Mouse (Mus musculus): ENCODE results near the gene Fzd2. TPM values are rescaled to one million over a fixed set of nuclear protein-coding genes. Genes with fewer than 3 reads are reported as not detected.

The Fzd2 gene
- polyA plus RNA-seq, 1 experiment from 2014 or later: 3.5 TPM

DNA sequence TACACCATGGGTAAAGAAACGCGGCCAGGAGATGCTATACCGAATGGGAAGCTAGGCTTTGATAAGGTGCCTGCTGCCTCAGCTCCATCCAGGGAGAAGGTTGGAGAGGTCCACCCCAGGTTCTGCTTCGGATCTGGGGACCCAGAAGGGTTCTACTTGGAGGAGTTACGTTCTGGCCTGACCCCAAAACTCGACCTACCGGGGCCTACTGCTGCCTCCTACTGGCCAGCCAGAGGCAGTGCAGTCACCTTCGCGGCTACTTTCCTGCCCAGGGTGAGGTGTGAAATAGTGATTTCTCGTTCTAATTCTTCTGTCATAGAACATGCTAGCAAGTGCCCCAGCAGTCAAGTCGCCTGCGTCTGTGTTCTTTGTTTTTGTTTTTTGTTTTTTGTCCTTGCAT lies 36.0 kb upstream of the Fzd2 start:
- Histone ChIP-seq H3K4me1 (peaks cover 21% of the 10 kb centered on the region), H3K36me3 (no peaks in the 10 kb centered on the region), H3K27me3 (replicated peaks) (no peaks in the 10 kb centered on the region), H3K9ac (no peak overlapping the region), H3K4me3 (no peak overlapping the region), H3K9me3 (replicated peaks) (no peaks in the 10 kb centered on the region), H3K27ac (no peak overlapping the region), H3K4me2 (no peak overlapping the region)
- 63% methylated on average over 12 of the region's 12 CpGs for WGBS (ENCODE audit: insufficient replicate concordance)
- ATAC-seq: no peak

GRCm38 (mm10) chr11:102568756-102569377 lies 35.3 kb upstream of the Fzd2 start:
- no peak overlapping the region for H3K9ac ChIP-seq
- no peaks in the 10 kb centered on the region for H3K36me3 ChIP-seq
- H3K9me3 ChIP-seq (replicated peaks): no peaks in the 10 kb centered on the region
- no peak overlapping the region for H3K4me3 ChIP-seq
- peaks cover 23% of the 10 kb centered on the region for H3K4me1 ChIP-seq
- no peaks in the 10 kb centered on the region for H3K27me3 ChIP-seq (replicated peaks)
- H3K27ac ChIP-seq: no peak overlapping the region
- 55% methylated on average over 7 of the region's 7 CpGs for WGBS (ENCODE audit: insufficient replicate concordance)
- no peak for ATAC-seq
- H3K4me2 ChIP-seq: no peak overlapping the region

- peak overlapping the region; percentile 78 for H3K4me2 ChIP-seq
- peaks cover 17% of the 10 kb centered on the region for H3K27me3 ChIP-seq (replicated peaks)
- ATAC-seq: peak; percentile 71
- WGBS (ENCODE audit: insufficient replicate concordance): 16% methylated on average over 18 of the region's 18 CpGs
- H3K36me3 ChIP-seq: no peaks in the 10 kb centered on the region
- H3K9me3 ChIP-seq (replicated peaks): no peaks in the 10 kb centered on the region
- H3K4me3 ChIP-seq: peak overlapping the region; percentile 61
- H3K27ac ChIP-seq: no peak overlapping the region
- peaks cover 8% of the 10 kb centered on the region for H3K4me1 ChIP-seq
- H3K9ac ChIP-seq: peak overlapping the region; percentile 75
Observed at GRCm38 (mm10) chr11:102572866-102573663, 31.1 kb upstream of the Fzd2 start.

DNA sequence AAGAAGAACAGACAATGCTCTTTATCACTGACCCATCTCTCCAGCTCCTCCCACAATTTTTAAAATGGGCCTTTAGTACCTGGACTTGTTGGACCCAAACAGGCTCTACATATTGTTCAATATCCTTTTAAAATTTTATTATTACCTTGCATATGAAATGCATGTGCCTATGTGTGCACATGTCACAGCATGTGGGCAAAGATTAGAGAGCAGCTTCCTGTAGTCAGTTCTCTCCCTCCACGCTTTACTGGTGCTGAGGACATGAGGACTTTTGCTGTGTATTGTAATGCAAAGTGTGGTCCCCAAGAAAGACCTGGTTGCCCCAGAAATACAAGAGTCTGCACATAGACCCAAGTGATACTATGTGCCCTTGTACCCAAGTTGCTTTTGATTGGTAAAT lies 29.2 kb upstream of the Fzd2 start:
- Histone ChIP-seq H3K4me2 (no peak overlapping the region), H3K27me3 (replicated peaks) (peaks cover 30% of the 10 kb centered on the region), H3K4me3 (no peak overlapping the region), H3K4me1 (peaks cover 17% of the 10 kb centered on the region), H3K27ac (no peak overlapping the region), H3K9me3 (replicated peaks) (no peaks in the 10 kb centered on the region), H3K36me3 (no peaks in the 10 kb centered on the region), H3K9ac (no peak overlapping the region)
- 46% methylated on average over 1 of the region's 1 CpGs for WGBS (ENCODE audit: insufficient replicate concordance)
- ATAC-seq: no peak

- Histone ChIP-seq H3K4me2 (no peak overlapping the region), H3K27ac (no peak overlapping the region), H3K27me3 (replicated peaks) (peaks cover 41% of the 10 kb centered on the region), H3K9me3 (replicated peaks) (no peaks in the 10 kb centered on the region), H3K4me1 (peaks cover 17% of the 10 kb centered on the region), H3K4me3 (no peak overlapping the region), H3K36me3 (no peaks in the 10 kb centered on the region), H3K9ac (no peak overlapping the region)
- no peak for ATAC-seq
- WGBS (ENCODE audit: insufficient replicate concordance): 64% methylated on average over 13 of the region's 13 CpGs
Observed at GRCm38 (mm10) chr11:102576050-102576754, 28.0 kb upstream of the Fzd2 start.

- ATAC-seq: peak; percentile 30; the same call in 1 of the 2 replicates
- WGBS (ENCODE audit: insufficient replicate concordance): 8% methylated on average over 27 of the region's 27 CpGs
- Histone ChIP-seq H3K9me3 (replicated peaks) (no peaks in the 10 kb centered on the region), H3K27me3 (replicated peaks) (peaks cover 65% of the 10 kb centered on the region), H3K9ac (peak overlapping the region; percentile 25; the same call in 1 of the 2 replicates), H3K27ac (no peak overlapping the region), H3K4me2 (peak overlapping the region; percentile 61), H3K4me3 (peak overlapping the region; percentile 24), H3K4me1 (peaks cover 17% of the 10 kb centered on the region; the same call in 1 of the 2 replicates), H3K36me3 (no peaks in the 10 kb centered on the region)
Observed at GRCm38 (mm10) chr11:102578341-102579118, 25.7 kb upstream of the Fzd2 start.

DNA sequence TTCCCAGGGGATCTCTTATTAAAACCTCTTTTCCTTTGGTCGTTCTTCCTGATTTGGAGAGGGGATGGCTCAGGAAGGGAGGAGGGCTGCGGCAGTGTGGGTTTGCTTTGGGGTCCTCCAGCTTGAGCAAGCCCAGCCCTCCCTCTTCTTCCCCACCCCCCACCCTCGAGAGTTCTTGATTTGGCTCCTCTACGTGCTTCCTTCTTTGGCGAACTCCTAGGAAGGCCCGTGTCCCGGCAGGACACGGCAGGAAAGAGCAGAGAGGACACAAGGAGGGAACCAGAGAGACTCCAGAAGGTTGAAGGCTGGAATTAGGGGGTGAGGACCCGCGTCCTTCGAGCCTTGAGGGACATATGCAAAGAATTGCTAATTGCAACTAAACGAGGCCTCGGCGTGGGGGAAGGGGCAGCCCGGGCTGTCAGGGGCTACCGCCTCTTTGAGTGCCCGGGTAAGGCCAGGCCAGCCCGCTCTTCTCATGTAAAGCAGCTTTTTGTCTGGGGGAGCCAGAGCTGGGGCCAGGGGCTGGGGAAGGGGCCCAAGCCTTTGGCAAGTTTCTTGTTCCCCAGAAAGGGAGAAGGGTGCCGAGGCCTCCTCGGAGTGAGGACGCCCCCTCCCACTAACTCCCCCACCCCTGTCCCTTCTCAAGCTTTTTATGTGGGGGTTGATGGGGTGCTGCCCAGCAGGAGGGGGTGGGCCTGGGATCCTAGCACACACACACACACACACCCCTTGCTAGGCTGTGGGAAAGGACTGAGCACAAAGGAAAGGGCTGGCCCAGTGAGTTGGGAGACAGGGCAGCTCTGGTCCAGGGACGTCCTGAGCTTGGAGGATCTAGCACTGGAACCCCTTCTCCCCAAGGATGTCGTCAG lies 24.8 kb upstream of the Fzd2 start, which contains the start of gene Gm11627:
Gm11627 (minus strand) TSS at position 297 of the 869 bp plus-strand sequence.
- peak within 1 kb of the TSS; percentile 24 for H3K4me3 ChIP-seq
- H3K27me3 ChIP-seq (replicated peaks): peaks cover 71% of the 10 kb centered on the region
- H3K4me1 ChIP-seq: peaks cover 17% of the 10 kb centered on the region; the same call in 1 of the 2 replicates
- no peak for ATAC-seq
- H3K36me3 ChIP-seq: no peaks in the 10 kb centered on the region
- peak within 1 kb of the TSS; percentile 25; the same call in 1 of the 2 replicates for H3K9ac ChIP-seq
- WGBS (ENCODE audit: insufficient replicate concordance): 21% methylated on average over 23 of the region's 23 CpGs
- H3K27ac ChIP-seq: 0 out of 2 replicates have a peak within 1 kb of the TSS, but pooled peaks have one; percentile 36
- H3K4me2 ChIP-seq: peak within 1 kb of the TSS; percentile 61
- no peaks in the 10 kb centered on the region for H3K9me3 ChIP-seq (replicated peaks)

DNA sequence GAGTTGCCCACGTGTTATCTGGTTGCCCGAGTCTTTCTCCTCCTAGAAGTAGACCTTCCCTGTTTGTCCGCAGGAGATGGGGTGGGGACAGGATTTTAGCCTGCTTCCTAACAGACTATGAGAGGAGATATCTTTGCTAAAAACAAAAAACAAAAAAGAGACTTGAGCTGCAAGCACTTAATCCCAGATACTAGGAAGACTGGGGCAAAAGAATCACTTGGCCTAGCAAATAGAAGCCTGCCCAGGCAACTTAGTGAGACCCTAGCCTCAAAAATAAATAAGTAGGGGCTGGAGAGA lies 24.2 kb upstream of the Fzd2 start:
- peaks cover 75% of the 10 kb centered on the region for H3K27me3 ChIP-seq (replicated peaks)
- 44% methylated on average over 3 of the region's 3 CpGs for WGBS (ENCODE audit: insufficient replicate concordance)
- no peak overlapping the region for H3K4me2 ChIP-seq
- no peaks in the 10 kb centered on the region for H3K36me3 ChIP-seq
- H3K9ac ChIP-seq: no peak overlapping the region
- no peak overlapping the region for H3K4me3 ChIP-seq
- no peak for ATAC-seq
- no peaks in the 10 kb centered on the region for H3K9me3 ChIP-seq (replicated peaks)
- H3K27ac ChIP-seq: no peak overlapping the region
- H3K4me1 ChIP-seq: peaks cover 17% of the 10 kb centered on the region; the same call in 1 of the 2 replicates

DNA sequence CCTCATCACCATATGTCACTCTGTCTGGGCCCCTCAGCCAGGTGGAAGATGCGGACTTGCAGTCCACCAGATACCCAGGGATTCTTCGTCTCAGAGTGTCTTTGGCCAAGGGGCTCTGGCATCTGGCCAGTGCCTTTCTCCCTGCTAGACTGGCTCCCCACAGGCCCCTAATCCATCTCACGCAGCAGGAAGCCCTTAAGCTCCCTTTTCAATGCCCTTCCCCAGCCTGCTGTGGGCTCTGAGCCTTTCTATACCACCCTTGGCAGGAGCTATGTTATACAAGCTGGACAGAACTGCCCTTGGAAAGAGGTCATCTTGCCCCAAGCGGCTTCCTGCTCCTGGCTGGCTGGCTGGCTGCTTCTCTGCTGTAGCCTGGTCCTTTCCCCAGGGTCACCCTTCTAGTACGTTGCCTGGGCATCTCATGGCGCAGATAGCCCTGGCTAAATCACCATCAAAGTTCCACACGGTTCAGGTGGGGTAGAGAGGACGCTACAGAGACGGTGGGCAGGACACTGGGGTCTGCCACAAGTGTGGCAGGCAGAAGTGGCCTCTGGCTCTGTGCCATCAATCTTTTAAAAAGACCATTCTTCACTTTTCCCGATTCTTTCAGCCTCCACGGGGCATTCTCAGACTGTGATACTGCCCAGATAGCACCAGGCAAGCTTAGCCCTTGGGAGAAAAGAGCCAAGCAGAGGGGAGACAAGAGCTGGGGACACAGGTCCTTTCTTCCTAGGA lies 22.7 kb upstream of the Fzd2 start:
- no peaks in the 10 kb centered on the region for H3K36me3 ChIP-seq
- H3K9me3 ChIP-seq (replicated peaks): 0 out of 2 replicates have a peak, but pooled peaks cover 1% of the 10 kb centered on the region
- peaks cover 75% of the 10 kb centered on the region for H3K27me3 ChIP-seq (replicated peaks)
- no peak overlapping the region for H3K9ac ChIP-seq
- 29% methylated on average over 11 of the region's 11 CpGs for WGBS (ENCODE audit: insufficient replicate concordance)
- H3K4me3 ChIP-seq: no peak overlapping the region
- ATAC-seq: no peak
- no peak overlapping the region for H3K27ac ChIP-seq
- peaks cover 17% of the 10 kb centered on the region; the same call in 1 of the 2 replicates for H3K4me1 ChIP-seq
- no peak overlapping the region for H3K4me2 ChIP-seq

DNA sequence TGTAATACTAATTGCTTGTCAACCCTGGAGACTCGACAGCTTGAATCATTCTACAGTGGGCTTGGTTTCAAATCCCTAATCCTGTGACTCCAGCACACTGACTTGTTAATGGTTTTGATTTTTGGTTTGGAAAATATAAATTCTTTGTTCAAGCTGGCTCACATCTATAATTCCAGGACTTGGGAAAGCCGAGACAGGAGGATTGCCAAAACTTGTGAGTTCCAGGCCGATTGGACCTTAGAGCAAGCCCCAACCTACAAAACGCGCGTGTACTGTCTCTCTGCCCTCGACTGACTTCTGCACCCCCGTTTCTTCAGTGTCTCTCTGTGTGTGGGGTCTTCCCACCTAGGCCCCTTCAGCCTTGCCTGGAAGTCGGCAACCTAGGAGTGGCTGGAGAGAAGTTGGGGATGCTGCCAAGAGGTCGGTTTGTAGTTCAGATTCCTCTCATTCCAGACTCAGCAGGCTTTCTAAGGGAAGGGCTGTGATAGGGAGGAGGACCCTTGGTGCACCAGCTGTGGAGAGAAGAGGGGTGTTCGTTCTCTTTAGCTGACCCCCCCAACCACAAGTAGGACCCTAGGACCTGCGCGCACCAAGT lies 22.1 kb upstream of the Fzd2 start:
- ATAC-seq: no peak
- H3K4me2 ChIP-seq: no peak overlapping the region
- H3K27me3 ChIP-seq (replicated peaks): peaks cover 68% of the 10 kb centered on the region
- no peak overlapping the region for H3K4me3 ChIP-seq
- peaks cover 6% of the 10 kb centered on the region; the same call in 1 of the 2 replicates for H3K9me3 ChIP-seq (replicated peaks)
- WGBS (ENCODE audit: insufficient replicate concordance): 31% methylated on average over 13 of the region's 13 CpGs
- H3K27ac ChIP-seq: no peak overlapping the region
- no peaks in the 10 kb centered on the region for H3K36me3 ChIP-seq
- H3K9ac ChIP-seq: no peak overlapping the region
- peaks cover 16% of the 10 kb centered on the region; the same call in 1 of the 2 replicates for H3K4me1 ChIP-seq
